Mouse (Mus musculus): ENCODE data around the gene D430019H16Rik. TPM values are rescaled to one million over a fixed set of nuclear protein-coding genes. Genes with fewer than 3 reads are reported as not detected.

D430019H16Rik gene
- polyA plus RNA-seq (2012; ENCODE audit: insufficient read depth, low replicate concordance) = not detected in 2 replicates

DNA sequence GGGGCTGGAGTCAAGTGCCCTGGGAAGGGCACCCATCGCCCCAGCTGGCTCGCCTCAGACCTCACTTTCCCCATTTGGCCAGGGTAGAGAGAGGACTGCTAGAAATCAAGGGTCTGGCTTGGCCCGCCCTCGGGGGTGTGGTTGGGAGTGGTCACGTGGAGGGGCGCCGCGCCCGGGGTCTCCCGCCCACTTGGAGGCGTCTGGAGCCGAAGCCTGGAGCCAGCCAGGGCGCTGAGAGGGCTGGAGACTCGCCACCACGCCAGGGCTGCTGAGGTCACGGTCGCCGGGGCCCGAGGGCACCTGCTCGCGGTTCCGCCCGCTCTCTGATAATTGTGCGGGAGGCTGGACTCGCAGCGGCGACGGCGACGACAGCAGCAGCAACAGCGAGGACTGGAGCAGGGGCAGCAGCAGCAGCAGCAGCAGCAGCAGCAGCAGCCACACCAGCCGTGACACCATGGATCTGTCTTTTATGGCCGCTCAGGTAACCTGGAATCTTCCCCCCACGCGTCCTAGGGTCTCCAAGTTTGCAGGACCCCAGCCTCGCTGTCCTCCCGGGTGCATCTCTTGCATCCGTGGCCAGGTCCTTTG, at the start of gene D430019H16Rik:
Gene D430019H16Rik, plus strand, starts transcription at position 187 of the 588 bp plus-strand sequence.
- H3K27me3 ChIP-seq (replicated peaks) = peaks cover 27% of the 10 kb centered on the region
- H3K36me3 ChIP-seq (replicated peaks; ENCODE audit: low read length) = no peaks in the 10 kb centered on the region
- peaks cover 4% of the 10 kb centered on the region; the same call in 1 of the 2 replicates for H3K9me3 ChIP-seq
- H3K4me3 ChIP-seq (replicated peaks) = peak within 1 kb of the TSS; percentile 23
- H3K4me1 ChIP-seq = peaks cover 4% of the 10 kb centered on the region; the same call in 1 of the 2 replicates
- TF ChIP-seq GATA1 (IDR thresholded peaks at IDR 0.05; ENCODE audit: borderline replicate concordance, low read length) (no peak), FLI1 (IDR thresholded peaks at IDR 0.05; ENCODE audit: low read length) (no peak)

DNA sequence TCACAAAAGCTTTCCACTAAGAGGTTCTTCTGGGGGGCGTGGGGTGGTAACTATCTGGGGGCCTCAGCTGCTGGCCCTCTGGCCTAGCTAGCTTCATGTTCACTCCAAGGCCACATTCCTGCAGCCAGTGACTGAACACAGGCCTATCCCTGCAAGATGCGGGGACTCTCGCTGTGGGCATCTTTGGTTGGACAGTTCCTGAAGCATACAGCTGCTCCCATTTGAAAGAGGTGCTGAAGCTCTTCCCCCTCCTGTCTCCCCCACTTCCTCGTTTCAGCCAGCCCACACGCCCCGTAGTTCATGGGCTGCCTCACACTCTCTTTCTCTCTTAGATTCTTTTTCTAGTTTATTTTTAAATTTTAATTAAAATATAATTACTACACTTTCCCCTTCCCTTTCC, 47.6 kb upstream of the D430019H16Rik start:
- H3K4me1 ChIP-seq = no peaks in the 10 kb centered on the region
- H3K36me3 ChIP-seq (replicated peaks; ENCODE audit: low read length) = no peaks in the 10 kb centered on the region
- no peak for TF ChIP-seq FLI1 (IDR thresholded peaks at IDR 0.05; ENCODE audit: low read length)
- TF ChIP-seq GATA1 (IDR thresholded peaks at IDR 0.05; ENCODE audit: borderline replicate concordance, low read length) = no peak
- no peak overlapping the region for H3K4me3 ChIP-seq (replicated peaks)
- H3K27me3 ChIP-seq (replicated peaks) = no peaks in the 10 kb centered on the region
- peaks cover 29% of the 10 kb centered on the region for H3K9me3 ChIP-seq

DNA sequence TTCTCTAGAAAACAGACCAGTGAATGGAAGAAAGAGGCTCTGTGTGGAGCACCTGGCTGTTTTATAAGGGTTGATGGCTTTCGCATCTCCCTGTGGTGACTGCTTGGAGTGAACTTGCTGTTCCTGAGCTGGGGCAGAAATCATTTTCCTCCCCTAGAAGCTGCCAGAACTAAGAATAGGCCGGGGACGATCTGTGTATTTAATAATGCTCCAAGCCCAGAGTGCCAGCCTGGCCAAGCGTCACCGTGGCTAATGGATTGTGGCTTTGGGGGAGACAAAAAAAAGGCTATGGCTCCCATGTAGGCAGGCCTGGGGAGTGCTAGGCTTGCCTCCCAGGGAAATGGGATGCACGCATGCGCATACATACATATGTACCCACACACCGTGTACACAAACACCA, 39.7 kb upstream of the D430019H16Rik start:
- Histone ChIP-seq H3K27me3 (replicated peaks) (no peaks in the 10 kb centered on the region), H3K9me3 (peaks cover 10% of the 10 kb centered on the region; the same call in 1 of the 2 replicates), H3K4me1 (no peaks in the 10 kb centered on the region), H3K36me3 (replicated peaks; ENCODE audit: low read length) (no peaks in the 10 kb centered on the region), H3K4me3 (replicated peaks) (no peak overlapping the region)
- TF ChIP-seq GATA1 (IDR thresholded peaks at IDR 0.05; ENCODE audit: borderline replicate concordance, low read length) (no peak), FLI1 (IDR thresholded peaks at IDR 0.05; ENCODE audit: low read length) (no peak)

DNA sequence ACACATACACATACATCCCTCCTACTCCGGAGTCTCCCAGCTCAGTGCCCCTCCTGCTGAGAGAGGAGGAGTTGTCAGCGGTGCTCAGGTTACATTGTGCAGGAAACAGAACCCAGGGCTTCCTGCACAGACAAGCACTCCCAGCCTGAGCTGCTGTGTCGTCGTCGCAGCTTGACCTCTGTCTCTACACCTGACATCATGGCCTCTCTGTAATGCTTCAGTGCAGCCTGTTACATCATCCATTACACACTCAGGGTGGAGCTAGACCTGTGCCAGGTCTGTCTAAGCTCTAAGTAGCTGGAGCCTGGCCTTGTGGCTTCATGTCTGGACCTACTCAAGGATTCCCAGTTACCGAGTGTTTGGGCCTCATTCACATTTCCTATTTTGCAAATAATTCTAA, 33.2 kb upstream of the D430019H16Rik start:
- Histone ChIP-seq H3K9me3 (peaks cover 13% of the 10 kb centered on the region), H3K36me3 (replicated peaks; ENCODE audit: low read length) (no peaks in the 10 kb centered on the region), H3K4me1 (no peaks in the 10 kb centered on the region), H3K4me3 (replicated peaks) (no peak overlapping the region), H3K27me3 (replicated peaks) (no peaks in the 10 kb centered on the region)
- TF ChIP-seq GATA1 (IDR thresholded peaks at IDR 0.05; ENCODE audit: borderline replicate concordance, low read length) = no peak
- no peak for TF ChIP-seq FLI1 (IDR thresholded peaks at IDR 0.05; ENCODE audit: low read length)

DNA sequence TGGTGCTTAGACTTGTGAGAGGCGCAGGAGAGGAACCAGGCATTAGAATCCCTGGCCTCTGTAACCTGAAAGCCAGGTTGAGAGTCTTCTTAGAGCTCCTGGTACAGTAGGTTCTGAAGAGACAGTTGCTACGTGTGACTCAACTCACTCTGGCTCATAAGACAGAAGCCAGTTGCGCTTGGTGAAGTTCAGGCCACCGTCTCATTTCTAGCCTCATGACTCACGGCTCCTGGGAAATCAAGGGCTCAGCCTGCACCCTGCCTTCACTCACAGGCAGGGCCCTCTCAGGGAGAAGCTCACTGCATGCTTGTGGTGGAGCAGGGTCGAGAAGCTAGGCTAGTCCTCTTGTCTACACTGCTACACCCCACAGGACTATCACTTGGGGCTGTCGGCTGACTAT, 27.1 kb upstream of the D430019H16Rik start:
- TF ChIP-seq FLI1 (IDR thresholded peaks at IDR 0.05; ENCODE audit: low read length) (no peak), GATA1 (IDR thresholded peaks at IDR 0.05; ENCODE audit: borderline replicate concordance, low read length) (no peak)
- Histone ChIP-seq H3K4me3 (replicated peaks) (no peak overlapping the region), H3K4me1 (no peaks in the 10 kb centered on the region), H3K36me3 (replicated peaks; ENCODE audit: low read length) (no peaks in the 10 kb centered on the region), H3K27me3 (replicated peaks) (no peaks in the 10 kb centered on the region), H3K9me3 (peaks cover 15% of the 10 kb centered on the region)

DNA sequence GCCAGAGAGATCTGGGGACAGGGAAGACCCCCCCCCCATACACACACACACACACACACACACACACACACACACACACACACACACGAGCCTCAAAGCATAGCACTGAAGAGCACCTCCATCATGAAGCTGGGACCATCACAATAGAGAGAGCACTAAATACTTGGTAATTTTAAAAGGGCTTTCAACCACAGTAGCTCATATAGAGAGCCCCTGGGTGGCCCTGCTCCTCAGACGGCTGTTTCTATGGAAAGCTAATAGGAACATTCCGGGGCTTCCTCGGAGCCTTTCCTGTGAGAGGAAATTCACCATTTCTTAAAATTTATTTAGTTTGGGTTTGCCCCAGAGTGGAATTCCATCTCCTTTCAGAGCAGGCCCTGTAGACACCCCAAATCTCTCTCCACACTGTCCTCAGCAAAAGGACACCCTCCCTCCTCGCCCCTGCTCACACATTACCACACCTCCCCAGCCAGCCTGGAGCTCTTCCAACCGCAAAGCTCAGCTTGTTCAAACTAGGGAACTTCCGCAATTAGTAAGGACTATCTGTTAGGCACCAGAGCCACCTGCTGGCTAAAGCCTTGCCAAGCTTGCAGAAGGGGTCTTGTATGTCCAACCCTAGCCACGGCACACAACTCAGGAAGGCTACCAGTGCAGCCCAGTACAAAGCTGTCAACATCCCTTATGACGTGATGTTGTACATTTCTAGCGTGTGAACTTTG, 26.5 kb upstream of the D430019H16Rik start:
- no peak for TF ChIP-seq FLI1 (IDR thresholded peaks at IDR 0.05; ENCODE audit: low read length)
- TF ChIP-seq GATA1 (IDR thresholded peaks at IDR 0.05; ENCODE audit: borderline replicate concordance, low read length) = no peak
- peak overlapping the region; percentile 10 for H3K4me3 ChIP-seq (replicated peaks)
- no peaks in the 10 kb centered on the region for H3K4me1 ChIP-seq
- no peaks in the 10 kb centered on the region for H3K36me3 ChIP-seq (replicated peaks; ENCODE audit: low read length)
- H3K27me3 ChIP-seq (replicated peaks) = peaks cover under 1% of the 10 kb centered on the region
- peaks cover 15% of the 10 kb centered on the region for H3K9me3 ChIP-seq

DNA sequence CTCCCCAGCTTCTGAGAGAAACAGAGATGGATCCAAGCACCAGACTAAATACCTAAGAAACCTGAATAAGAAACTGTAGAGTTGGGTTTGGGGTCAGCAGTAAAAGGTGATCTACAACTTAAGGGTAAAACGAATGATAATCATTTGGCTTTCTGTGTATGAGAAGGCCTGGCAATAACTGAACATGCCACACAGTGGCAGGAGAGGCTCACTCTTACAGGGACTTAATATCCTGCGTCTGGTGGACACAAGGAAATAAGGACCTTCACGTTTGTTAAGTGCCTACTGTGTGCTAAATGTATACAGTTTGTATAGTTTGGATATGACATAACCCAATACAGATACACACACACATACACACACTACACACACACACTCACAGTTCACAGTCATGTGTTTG, 21.8 kb upstream of the D430019H16Rik start:
- Histone ChIP-seq H3K4me3 (replicated peaks) (no peak overlapping the region), H3K36me3 (replicated peaks; ENCODE audit: low read length) (no peaks in the 10 kb centered on the region), H3K4me1 (no peaks in the 10 kb centered on the region), H3K9me3 (0 out of 2 replicates have a peak, but pooled peaks cover 2% of the 10 kb centered on the region), H3K27me3 (replicated peaks) (peaks cover 2% of the 10 kb centered on the region)
- TF ChIP-seq FLI1 (IDR thresholded peaks at IDR 0.05; ENCODE audit: low read length) (no peak), GATA1 (IDR thresholded peaks at IDR 0.05; ENCODE audit: borderline replicate concordance, low read length) (no peak)

DNA sequence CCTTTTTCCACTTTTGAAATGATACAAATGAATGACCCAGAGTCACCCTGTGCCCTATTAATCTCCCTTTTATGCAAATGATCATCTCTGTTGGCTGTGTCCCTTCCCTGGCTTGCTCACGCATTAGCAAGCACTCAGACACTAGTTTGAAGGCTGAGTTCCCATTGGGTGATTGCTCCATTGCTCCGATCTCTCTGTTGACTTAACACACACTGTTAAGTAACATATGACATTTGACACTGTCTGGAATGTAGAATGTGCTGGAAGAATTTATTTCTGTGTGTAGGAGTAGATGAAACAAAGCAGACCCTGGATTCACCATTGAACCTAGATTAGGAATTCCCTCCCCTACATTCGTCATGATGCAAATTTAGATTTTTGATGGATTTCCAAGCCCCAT, 20.8 kb upstream of the D430019H16Rik start:
- Histone ChIP-seq H3K4me1 (no peaks in the 10 kb centered on the region), H3K27me3 (replicated peaks) (peaks cover 2% of the 10 kb centered on the region), H3K9me3 (0 out of 2 replicates have a peak, but pooled peaks cover 2% of the 10 kb centered on the region), H3K4me3 (replicated peaks) (no peak overlapping the region), H3K36me3 (replicated peaks; ENCODE audit: low read length) (no peaks in the 10 kb centered on the region)
- TF ChIP-seq FLI1 (IDR thresholded peaks at IDR 0.05; ENCODE audit: low read length) = no peak
- TF ChIP-seq GATA1 (IDR thresholded peaks at IDR 0.05; ENCODE audit: borderline replicate concordance, low read length) = no peak

DNA sequence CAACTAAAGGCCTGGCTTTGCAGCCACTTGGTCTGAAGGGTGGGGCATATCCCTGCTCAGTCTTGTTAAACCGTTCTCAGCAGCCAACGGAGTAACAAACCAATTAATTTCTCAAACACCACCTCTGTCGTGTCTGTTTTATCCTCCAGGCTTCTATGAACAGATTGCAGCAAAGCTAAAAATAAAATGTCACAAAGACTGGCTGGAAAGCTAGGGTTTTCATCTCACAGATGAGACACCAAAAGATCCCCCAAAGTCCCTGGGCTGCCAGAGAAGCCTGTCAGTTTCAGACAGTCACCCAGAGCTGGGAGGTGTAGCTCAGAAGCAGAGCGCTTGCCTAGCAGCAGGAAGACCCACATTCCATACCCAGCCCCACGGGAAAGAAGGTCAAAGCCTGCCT, 15.4 kb upstream of the D430019H16Rik start:
- peaks cover 11% of the 10 kb centered on the region for H3K9me3 ChIP-seq
- no peak for TF ChIP-seq FLI1 (IDR thresholded peaks at IDR 0.05; ENCODE audit: low read length)
- H3K4me1 ChIP-seq = no peaks in the 10 kb centered on the region
- H3K36me3 ChIP-seq (replicated peaks; ENCODE audit: low read length) = no peaks in the 10 kb centered on the region
- no peak overlapping the region for H3K4me3 ChIP-seq (replicated peaks)
- H3K27me3 ChIP-seq (replicated peaks) = no peaks in the 10 kb centered on the region

DNA sequence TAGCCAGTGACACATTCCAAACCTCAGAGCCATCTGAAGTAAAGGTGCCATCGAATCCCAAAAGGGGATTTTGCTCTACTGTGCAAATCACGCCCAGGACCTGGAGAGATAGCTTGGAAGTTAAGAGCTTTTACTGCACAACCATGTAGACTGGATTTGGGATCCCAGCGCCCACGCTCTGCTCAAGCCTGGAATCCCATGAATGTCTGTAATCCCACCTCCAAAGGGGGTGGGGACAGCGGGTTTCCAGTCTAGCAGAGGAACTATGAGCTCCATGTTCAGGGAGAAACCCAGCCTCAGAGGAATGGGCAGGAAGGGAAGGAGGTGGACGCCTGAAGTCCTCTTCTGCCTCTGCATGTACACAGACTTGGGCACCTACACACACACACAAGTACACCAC, 13.7 kb upstream of the D430019H16Rik start:
- H3K36me3 ChIP-seq (replicated peaks; ENCODE audit: low read length) = no peaks in the 10 kb centered on the region
- H3K4me3 ChIP-seq (replicated peaks) = no peak overlapping the region
- no peaks in the 10 kb centered on the region for H3K4me1 ChIP-seq
- H3K9me3 ChIP-seq = peaks cover 21% of the 10 kb centered on the region
- no peak for TF ChIP-seq GATA1 (IDR thresholded peaks at IDR 0.05; ENCODE audit: borderline replicate concordance, low read length)
- TF ChIP-seq FLI1 (IDR thresholded peaks at IDR 0.05; ENCODE audit: low read length) = no peak
- no peaks in the 10 kb centered on the region for H3K27me3 ChIP-seq (replicated peaks)
